Mouse (Mus musculus) gonadal fat pad, adult 2 months (tissue): Measurements from ENCODE around the gene Tbc1d14. TPM values are rescaled to one million over a fixed set of nuclear protein-coding genes. Genes with fewer than 3 reads are reported as not detected.

Source experiments
- DNase-seq: peaks from one replicate; pipeline ENCODE4 v3.0.0-alpha.2; 2012; ENCODE audit warnings: low read depth
- polyA plus RNA-seq: library from polyadenylated mRNA; depleted of rRNA; stranded (reverse); fragments of >200 nt; gene quantifications from 2 replicates; pipeline ENCODE4 v1.2.3, GENCODE M21; 2012

The Tbc1d14 gene
- polyA plus RNA-seq, 1 experiment = 55.6 TPM

DNA sequence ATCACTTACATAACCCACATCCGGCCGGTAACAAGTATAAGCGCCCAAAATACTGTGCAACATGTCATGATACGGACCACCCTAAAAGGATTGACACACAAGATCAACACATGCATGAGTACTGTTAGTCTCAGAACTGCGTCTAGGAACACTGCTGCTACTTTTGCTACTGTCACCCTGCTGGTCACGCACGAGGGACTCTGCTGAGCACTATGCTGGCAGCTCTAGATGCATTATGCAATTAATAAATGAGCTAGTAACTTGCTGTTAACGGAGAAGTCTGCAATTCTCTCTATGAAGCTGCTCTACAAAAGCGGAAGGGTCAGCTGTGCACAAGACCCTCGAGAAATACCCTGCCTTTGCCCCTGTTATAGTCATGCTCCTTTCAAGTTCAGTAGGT, 84.7 kb downstream of the Tbc1d14 start:
- DNase-seq = no peak

DNA sequence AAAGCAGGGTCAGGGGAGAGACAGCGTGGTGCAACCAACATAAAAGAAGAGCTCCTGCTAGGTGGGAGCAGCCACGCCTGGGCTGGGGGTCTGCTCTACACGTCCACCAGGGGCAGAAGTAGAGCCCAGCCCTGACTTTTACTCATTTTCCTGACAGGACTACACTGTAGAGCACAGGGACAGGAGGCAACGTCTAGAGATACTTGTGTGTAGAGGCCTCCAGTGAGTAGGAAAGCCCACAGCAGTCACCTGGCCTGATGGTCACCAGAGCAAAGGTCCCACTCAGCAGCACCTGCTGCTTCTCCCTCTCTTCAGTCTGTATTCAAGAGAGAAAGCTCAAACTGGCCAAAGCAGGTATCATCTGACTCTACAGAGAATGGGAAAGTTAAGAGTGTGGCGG, 87.4 kb downstream of the Tbc1d14 start:
- no peak for DNase-seq

DNA sequence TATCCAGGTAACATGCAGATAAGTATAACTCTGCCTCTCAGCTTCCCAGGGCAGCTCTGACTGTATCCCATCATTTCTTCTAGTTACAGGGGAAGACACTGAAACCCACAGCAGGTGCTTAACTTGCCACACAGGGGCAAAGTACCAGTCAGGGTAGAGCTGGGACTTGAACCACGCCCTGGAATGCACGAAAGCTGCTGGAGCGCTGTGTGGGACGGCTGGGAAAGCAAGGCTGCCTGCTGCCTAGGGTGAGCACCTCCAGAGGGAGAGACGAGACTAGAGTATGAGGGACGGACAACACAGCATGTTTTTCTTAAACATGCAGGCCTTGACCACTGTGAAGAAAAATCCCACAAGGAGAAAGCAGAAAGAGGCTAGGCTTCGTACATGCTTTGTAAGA, 87.8 kb downstream of the Tbc1d14 start:
- DNase-seq = no peak

DNA sequence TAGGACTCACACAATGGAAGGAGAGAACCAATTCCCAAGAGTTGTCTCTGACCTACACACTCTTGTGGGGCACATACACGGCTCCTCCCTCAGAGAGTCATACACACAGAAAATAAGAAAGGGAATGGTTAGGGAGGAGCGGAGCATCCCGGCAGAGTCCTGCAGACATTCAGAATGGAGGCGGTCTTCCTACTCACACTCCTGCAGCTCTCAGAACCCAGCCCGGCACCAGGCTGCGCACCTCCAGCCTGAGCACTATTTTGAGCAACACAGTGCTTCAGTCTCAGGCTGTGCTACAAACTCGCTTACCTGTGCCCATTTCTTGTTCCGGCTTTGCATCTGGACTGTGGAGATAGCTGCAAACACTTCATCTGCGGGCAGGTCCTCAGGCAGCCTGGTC, 98.4 kb downstream of the Tbc1d14 start:
- DNase-seq = no peak

DNA sequence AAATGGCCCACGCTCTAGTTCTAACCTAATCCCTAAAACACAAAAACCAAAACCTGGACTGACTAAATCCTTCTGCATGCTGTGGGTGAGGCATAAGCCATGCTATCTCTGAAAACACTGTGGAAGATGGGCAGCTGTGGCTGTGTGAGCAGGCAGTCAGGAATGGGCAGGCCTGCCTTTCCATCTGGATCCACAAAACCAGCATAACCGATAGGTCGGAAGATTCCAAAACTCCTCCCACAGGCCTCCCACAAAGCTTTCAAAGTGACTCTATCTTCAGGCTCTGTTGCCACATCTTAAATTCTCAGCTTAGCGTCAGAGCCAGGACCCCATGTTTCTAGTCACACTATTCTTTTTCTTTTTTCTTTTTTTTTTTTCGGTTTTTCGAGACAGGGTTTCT, 99.2 kb downstream of the Tbc1d14 start:
- DNase-seq = no peak

DNA sequence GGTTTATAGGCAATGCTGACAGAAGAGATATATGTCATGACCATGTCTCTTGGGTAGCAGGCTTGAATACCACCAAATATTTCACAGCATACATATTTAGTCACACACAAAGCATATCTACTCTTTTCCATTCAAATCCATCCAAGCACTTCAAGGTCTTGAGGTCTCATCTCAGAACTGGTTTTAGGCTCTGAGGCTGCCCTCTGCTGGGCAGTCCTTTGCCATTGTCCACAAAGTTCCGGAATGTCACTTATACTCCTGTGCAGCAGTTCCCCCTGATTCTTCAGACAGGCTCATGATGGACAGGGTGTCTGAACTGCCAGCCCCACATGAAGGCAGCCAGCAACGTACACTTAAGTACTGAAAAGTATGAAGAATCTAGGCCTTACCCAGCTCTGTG, 103.9 kb downstream of the Tbc1d14 start:
- DNase-seq = no peak

DNA sequence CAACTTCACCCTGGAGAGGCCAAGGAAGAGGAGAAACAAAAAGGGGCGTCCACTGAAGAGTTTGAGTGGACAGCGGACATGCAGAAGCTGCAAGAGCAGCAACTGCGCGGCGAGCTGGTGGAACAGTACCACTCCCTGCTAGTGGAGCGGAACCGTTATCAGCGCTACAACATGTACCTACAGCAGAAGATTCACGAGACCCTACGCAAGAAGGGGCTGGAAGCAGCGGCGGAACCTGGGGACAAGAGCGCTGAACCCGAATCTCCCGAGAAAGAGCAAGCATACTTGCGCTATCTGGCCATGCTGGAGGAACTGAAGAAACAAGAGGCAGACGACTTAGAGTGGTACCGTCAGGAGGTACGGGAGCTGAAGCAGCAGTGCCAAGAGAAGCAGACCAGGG, 107.8 kb downstream of the Tbc1d14 start:
- DNase-seq = no peak

DNA sequence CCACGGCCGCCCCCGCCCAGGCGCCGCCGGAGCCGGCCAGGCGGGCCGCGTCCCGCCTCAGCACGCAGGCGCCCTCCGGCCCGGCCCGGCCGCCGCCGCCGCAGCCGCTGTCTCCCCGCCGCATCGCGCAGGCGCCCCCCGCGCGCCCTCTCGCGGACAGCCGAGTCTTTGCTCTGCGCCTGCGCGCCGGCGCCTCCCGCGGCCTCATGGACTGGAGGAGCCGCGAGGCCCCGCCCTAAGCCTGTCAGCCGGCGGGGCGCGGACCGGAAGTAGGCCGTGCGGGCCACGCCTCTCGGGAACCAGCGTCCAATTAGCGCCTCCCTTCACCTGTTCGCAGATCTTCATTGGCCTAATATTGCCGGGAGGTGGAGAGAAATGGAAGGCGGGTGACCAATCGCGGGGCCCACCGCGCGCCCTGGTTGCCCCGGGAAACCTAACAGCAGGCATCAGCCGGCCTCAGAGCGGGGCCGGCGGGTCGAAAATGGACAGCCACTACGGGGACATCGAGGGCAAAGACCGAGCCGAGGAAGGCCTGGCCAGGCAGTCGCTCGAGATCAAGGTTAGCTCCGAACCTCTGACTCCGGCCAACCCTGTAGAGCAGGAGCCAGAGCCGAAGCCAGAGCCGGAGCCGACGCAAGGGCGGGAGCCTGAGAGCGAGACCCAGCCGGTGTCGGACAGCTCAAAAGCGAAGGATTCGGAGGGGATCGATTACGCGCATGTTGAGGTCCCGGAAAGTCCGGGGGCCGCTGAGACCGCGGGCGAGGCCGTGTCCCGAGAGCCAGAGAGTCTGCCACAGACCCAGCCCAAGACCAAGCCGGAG, 108.7 kb downstream of the Tbc1d14 start, which contains the start of the genes Tada2b and Ccdc96:
Gene Tada2b, minus strand, starts transcription at position 115 of the 820 bp plus-strand sequence.
Gene Ccdc96, plus strand, starts transcription at position 418 of the 820 bp plus-strand sequence.
- DNase-seq = peak; percentile 76

DNA sequence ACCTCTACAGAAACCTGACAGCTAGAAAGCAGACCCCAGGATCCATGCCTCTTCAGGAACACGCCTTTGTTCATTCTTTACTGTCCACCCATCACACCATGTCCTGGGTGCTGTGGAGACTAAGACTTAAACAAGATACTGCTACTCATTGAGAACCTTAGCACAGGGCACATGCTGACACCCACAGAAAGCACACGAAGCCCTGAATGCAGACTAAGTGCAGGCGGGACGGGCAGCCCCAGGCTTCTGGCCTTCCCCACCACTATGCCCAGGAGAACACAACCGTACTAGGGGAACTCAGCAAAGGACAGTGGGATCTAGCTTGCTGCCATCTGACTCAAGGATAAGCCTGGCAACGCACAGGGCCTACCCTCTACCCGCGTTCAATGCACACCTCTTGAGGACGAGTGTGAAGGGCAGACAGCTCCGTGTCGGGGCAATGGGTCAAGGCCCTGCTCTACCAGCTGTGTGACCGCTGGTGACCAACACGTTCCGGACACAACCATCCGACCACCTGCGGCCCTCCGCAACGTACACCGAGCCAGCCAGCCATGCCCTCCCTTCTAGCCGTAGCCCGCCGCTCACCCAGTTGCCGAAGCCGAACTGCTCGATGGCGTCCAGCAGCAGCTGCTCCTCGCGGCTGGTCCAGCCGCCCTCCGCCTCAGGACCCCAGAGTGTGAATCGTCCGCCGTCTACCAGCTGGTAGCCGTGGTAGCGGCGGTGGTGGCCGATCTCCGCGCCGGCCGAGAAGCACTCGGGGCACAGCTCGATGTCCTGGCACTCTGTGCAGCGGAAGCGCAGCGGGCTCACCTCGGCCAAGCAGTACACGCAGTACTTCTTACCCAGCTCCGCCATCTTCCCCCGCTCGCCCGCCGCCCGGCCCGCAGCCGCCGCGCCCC, 109.6 kb downstream of the Tbc1d14 start:
- DNase-seq = no peak

DNA sequence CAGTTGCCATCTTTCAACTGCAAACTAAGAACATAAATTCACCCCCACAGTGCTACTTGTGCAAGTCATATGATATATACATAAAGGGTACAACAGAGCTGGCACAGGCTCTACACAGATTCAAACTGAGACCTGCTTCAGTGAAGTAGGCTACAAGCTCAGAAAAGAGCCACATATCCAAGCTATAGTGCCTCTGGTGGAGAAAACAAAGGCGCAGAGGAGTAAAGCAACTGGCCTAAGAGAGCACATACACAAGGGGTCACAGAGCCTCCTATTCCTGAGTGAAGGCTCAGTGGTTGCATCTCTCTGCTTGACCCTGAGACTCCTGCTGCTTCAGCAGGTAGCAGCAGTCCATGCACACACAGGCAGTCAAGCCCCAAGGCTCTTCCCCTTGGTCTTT, 112.0 kb downstream of the Tbc1d14 start:
- no peak for DNase-seq

DNA sequence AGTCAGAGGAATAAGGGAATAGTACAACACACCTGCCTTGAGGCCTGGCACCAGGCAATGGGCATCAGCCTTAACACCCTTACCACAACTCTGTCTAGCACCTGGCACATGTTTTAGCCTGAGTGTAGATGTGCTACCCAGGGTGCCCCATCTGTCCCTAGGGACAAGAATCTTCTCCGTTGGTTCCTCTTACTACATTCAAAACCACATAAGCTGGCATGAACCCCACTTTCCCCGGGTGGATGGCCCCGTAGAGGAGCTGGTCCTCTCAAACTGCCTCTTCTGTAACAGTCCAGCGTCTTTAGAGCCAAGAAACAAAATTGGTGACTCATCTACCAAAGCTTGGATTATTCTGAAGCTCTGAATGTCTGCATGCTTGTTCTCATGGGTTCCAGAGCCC, 112.7 kb downstream of the Tbc1d14 start:
- no peak for DNase-seq

DNA sequence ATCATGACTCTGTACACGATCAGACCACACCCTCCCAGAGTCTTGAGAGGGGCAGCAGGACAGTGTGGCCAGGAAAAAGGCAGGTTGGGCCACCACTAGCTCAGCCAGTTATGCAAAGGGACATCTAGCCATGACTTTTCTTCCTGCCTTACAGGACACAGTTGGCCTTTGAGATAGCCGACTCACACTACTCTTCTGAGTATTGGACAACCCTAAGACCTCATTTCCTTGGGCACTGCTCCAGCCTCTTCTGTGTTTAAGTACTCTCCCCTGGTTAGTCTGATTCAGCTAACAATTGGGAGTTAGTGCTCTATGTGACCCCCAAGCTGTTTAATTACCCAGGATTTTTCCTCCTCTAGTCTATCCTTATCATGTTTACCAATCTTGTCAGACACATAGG, 113.3 kb downstream of the Tbc1d14 start:
- no peak for DNase-seq

DNA sequence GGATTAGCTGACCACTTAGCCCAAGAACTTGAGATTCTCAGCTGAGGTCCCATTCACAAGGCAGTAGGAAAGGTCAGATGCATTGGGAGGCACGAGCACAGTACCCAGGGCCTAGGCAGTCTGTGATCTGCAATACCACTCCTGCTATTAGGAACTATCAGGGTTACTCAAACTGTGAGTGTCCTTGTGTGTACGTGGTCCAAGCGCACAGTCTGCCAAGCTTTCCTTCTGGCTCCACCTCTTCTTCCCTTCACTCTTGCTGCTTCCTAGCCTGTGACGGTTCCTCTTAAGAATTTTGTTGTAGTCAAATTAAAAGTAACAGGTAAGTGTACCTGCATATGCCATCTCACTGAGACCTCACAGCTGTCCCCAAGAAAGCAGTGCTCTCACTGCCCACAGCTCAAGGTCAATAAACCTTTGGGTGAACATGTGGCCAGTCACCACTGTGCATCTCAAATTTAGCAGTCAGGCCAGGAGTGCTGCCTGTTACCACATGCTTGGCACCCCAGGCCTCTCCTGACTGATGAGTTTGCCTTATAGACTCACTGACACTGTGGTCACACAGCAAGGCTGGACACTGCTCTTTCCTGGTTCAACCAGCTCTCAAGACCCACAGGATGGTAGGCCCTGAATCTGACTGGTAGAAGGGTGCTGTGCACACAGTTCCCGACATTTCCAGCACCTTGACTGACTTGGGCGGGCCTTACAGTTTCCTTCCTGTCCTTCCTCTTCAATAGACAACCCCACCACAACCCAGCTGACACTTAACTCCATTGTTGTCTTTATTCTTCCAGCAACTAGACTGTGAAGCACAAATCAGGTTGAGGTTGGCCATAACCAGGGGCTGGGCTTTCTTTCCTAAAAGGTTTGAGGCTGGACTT, 114.3 kb downstream of the Tbc1d14 start:
- DNase-seq = no peak

DNA sequence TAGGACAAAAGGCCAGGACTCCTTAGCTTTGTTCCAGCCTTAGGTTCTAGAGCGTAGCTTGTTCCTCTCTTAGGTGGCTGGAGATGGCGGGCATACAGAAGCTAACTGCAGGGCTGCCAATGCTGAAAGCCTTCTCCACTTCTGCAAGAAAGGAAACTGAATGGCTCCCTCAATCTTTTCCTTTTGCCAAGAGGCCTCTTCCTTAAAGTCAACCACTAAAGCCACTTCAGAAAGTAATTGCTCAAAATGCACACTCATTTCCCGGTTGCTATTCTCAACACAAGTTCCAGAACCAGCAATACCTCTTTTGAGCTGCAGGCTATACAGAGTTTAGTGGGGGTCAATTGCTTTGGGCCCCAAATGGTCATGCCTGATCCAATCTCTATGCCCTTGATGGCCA, 115.6 kb downstream of the Tbc1d14 start:
- DNase-seq = no peak

DNA sequence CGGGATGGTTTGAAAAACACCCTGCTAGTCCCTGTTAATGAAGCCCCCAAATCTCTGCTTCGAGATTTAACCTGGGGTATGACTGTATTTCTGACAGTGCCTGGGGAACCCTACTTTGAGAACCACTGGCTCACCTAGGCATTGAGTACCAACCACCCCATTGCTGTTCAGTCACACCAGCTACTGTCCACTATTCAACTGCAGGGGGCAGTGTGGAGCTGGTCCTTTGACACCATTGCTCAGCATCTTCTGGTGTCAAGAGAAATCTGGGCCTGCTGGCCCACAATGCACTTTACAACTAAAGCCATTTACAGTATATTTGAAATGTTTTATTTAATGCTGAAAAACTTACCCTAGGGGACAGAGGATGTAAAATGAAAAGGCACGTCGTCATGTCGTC, 118.8 kb downstream of the Tbc1d14 start:
- DNase-seq = no peak

DNA sequence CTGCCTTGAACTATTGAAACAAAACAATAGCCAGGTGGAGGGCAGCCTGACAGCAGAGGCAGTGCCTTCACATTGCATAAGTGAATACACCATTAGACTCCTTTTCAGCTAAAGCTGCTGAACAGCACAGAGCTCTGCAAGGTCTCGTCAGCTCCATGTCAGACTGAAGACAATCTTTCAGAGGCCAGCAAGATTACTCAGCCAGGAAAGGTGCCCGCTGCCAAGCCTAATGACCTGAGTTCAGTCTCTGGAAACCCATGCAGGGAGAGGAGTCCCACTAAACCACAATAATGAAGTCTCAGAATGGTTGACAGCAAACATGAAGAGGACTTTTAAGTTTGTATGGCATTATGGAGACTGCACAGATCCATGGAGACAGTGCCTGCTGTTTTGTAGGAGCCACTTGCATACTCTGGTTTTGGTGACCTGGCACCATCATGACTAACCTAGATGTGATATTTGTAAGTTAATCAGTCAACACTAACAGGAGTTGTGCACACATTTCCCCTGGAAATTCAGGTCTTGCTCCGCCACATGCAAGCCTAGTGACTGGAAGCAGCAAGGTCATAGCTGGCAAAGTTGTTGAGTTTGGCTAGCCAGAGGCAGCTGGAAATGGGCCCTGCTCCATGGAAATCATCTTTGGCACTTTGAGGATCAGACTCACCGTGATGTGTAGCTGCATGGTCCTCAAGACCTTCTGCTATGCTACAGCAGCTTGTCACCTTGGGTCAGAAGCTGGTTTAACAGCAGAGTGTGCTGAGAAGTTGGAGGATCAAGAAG, 120.0 kb downstream of the Tbc1d14 start:
- DNase-seq = no peak

DNA sequence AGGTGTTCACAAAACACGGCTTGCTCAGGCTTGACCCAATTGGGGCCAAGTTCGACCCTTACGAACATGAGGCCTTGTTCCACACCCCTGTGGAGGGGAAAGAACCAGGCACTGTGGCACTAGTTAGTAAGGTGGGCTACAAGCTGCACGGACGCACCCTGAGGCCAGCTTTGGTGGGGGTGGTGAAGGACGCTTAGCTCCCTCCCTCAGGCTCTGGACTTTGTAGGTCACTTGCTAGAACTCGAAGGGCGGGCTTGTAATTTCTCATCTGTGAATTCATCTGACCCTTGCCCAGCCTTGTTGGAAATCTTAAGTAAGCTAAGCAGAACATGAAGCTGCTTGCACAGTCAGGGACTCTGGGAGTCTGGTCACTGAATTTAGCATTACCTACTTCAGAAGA, 121.9 kb downstream of the Tbc1d14 start:
- DNase-seq = no peak

DNA sequence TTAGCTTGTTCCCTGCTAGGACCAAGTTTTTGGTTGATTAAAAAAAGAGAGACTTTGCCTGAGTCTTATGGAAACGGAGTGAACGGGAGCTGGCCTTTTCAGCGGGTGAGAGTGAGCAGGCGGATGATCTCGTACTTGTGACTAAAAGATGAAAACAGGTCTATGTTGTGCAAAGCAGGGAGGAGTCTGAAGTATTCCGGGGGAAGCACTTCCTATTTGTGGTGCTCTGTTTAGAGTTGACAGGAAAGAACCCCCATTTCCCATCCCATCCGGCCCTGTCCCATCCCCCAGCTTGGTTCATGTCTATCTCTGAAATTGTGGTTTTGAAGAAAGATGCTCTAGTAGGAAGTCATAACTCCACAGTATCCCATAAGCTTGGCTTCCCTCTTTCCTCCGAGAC, 127.2 kb downstream of the Tbc1d14 start:
- no peak for DNase-seq

DNA sequence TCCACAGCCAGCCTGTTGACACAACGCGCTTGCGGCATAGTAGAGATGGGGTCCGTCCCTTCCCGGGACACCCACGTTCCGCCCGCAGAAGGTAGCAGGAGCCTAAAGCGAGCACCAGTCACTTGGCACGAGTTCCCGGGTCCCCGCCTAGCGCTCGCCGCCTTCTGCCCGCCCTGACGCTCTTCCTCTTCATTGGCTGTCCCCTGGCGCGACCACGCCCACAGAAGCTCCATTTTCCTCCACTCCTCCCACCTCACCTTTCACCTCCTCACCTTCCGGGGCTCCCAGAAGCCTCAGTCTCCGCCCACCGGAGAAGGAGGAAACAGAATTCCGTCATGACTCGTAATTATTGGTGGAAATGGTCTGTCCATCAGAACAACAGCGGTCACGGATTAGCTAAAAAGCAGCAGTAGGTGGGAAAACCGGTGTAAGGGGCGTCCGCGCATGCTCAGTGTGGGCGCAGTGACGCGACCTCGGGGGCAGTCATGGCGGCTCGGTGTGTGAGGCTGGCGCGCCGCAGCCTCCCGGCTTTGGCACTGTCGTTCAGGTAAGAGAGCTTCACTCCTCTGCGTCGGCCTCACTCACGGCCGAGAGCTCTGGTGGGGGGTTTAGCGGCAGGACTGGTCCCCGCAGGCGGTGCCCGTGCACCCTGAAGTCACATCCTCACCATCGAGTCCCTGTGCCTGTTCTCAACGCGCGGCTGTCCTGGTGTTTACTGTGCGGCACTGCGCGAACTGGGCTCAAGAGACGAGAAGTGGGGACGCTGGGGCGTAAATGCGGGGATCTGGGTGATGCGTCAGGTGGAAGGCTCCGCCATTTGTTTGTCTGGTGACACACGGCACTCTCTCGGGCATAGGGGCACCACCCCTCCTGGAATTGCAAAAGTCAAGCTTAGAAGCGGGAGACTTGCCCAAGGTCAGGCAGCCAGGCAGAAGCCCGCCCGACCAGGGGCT, 128.1 kb downstream of the Tbc1d14 start, which contains the start of gene Grpel1:
Gene Grpel1, plus strand, starts transcription at position 290 of the 953 bp plus-strand sequence.
- peak; percentile 98 for DNase-seq

DNA sequence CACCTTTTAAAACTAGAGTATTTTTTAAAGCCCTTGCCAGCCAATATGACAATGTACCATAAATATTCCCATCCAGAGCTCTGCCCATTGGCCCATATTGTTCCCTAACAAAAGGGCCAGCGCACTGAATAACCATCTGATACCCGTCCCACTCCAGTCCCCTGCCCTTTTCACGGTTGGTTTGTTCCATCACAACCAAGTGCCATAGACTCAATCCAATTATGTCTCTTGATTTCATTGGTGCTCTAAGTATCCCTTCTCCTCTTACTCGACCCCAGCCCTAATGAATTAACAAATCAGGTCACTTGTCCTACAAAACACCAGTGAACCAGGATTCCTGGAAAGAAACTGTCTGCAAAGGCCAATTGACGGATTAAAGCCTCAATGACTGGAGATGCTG, 129.7 kb downstream of the Tbc1d14 start:
- DNase-seq = no peak
